Mouse (Mus musculus): ENCODE results near the gene H2afj.

DNA sequence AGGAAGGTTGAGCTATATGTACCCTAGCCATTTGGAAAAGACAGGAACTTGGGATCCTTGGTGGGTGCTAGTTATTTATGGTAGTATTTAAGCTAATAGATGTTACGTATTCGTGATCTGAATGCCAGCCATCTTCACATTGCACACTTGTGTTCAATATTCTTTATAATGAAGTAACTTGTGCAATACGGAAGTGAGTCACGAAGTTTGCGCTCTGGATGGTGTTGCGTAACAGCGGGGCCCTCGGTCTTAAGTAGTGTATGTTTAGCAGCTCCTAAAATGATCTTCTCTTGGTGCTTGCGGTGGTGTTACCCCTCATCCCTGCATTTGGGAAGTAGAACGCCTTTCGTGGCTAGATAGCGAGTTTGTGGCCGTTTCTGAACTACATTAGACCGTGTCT is 1.0 kb downstream of the H2afj start:
- TF ChIP-seq CTCF (IDR thresholded peaks at IDR 0.05; ENCODE audit: low read depth, low read length) (no peak), TAL1 (conservative IDR thresholded peaks at IDR 0.05; ENCODE audit: low read depth, low read length) (no peak), GATA1 (IDR thresholded peaks at IDR 0.05; ENCODE audit: borderline replicate concordance, low read length) (no peak), POLR2AphosphoS5 (IDR thresholded peaks at IDR 0.05; ENCODE audit: insufficient replicate concordance, low read depth, low read length) (no peak)

Measured in G1E (cell line).